Mouse (Mus musculus) testis, adult 2 months (tissue): ENCODE measurements around the gene Patj.

Experiments used
- CTCF ChIP-seq: fragments of 200-500 bp; IDR thresholded peaks from 2 replicates; pipeline ENCODE4 v1.5.1; 2012; ENCODE audit warnings: low read depth, mild to moderate bottlenecking, inconsistent platforms, low read length, moderate library complexity; ENCODE audit not compliant: control insufficient read depth, insufficient read depth, insufficient replicate concordance
- POLR2A ChIP-seq: fragments of 200-500 bp; IDR thresholded peaks from 2 replicates; pipeline ENCODE4 v1.6.1; 2012; ENCODE audit warnings: low read depth, mild to moderate bottlenecking, inconsistent platforms, low read length, moderate library complexity; ENCODE audit not compliant: control insufficient read depth

DNA sequence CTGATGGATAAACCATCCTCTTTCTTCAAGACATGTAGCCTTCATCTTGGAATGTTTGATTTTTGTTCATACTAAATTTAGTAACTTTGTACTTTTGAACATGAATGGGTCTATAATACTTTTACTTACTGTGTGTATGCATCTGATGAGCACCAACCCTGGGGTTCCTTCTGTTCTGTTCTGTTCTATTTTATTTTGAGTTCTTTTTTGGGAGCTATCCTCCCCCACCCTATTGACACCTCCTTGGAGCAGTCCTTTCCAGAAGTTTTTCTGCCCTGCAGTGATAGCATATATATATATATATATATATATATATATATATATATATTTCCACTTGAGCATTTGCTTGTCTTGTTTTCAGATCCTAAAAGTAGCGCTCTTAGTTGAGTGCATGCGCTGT lies 57.1 kb downstream of the Patj start:
- TF ChIP-seq POLR2A (no peak), CTCF (no peak)
